ENCODE assay signal across 8 mouse cellular contexts in genomic region chr5:34573268-34574221, GRCm38 (mm10). TPM values are rescaled to one million over a fixed set of nuclear protein-coding genes. Genes with fewer than 3 reads are reported as not detected.
A peak's percentile ranks its signal among the peaks of the same experiment; 100 is the strongest.
DNase-seq lines count a peak whose midpoint lies in the region; ATAC-seq lines count a peak whose summit lies in the region.

Gene Add1, plus strand, starts transcription at chr5:34573664.

- ATAC-seq in hematopoietic stem cell, adult 5-6 weeks (replicated peaks in 1 of 2; ENCODE audit: insufficient read depth in 1 of 2, low FRiP score in 2 of 2, low TSS enrichment in 1 of 2, low read depth in 1 of 2, poor library complexity in 2 of 2, severe bottlenecking in 2 of 2): peak; percentile 96 to 98
- peak; percentile 100 for ATAC-seq in lung, embryonic 16.5 days (ENCODE audit: low read depth)

- DNase-seq in MEL-GATA-1-ER (ENCODE audit: extremely low read depth, low read depth): peak; percentile 96
- DNase-seq in cerebellum, adult 8-10 months: peak; percentile 96
- DNase-seq in forelimb bud, embryonic 11.5 days (ENCODE audit: low read depth, low spot score): peak; percentile 98
- peak; percentile 93 for DNase-seq in layer of hippocampus, adult 9-10 months (ENCODE audit: low spot score)
- peak; percentile 88 for DNase-seq in ovary, postnatal 10 days (ENCODE audit: low spot score)
- peak; percentile 95 to 97 for DNase-seq in thymus, postnatal 10 days (ENCODE audit: low spot score in 2 of 2)

- peak within 1 kb of the TSS; percentile 94 for H3K4me3 ChIP-seq in lung, embryonic 16.5 days (ENCODE audit: low read length)

- WGBS in lung, embryonic 16.5 days: under 1% methylated on average over 75 of the region's 84 CpGs

- no peaks in the 10 kb centered on the region for H3K9me3 ChIP-seq in lung, embryonic 16.5 days (ENCODE audit: control insufficient read depth, low read length)

- H3K9ac ChIP-seq in lung, embryonic 16.5 days (ENCODE audit: low read length): peak within 1 kb of the TSS; percentile 100

- H3K36me3 ChIP-seq in lung, embryonic 16.5 days (ENCODE audit: control insufficient read depth, insufficient read depth, low read length): no peaks in the 10 kb centered on the region

- H3K4me1 ChIP-seq in lung, embryonic 16.5 days (replicated peaks; ENCODE audit: control insufficient read depth, insufficient read depth, low read length): peaks cover 17% of the 10 kb centered on the region; the same call in 1 of the 2 replicates

- H3K27me3 ChIP-seq in lung, embryonic 16.5 days (ENCODE audit: control insufficient read depth, insufficient read depth, low read depth, low read length): no peaks in the 10 kb centered on the region

- peak within 1 kb of the TSS; percentile 73 for H3K4me2 ChIP-seq in lung, embryonic 16.5 days (ENCODE audit: low read depth, low read length)

- H3K27ac ChIP-seq in lung, embryonic 16.5 days (ENCODE audit: low read length): peak within 1 kb of the TSS; percentile 90

RNA-seq across cellular contexts. Expression of gene Add1, which starts in this region (rescaled TPM):
- 130 and 184 TPM in 2 replicates for total RNA-seq in hematopoietic stem cell, adult 5-6 weeks (2017)
- 201 and 210 TPM in 2 replicates for polyA plus RNA-seq in lung, embryonic 16.5 days (2015; fragmentation: Nextera tagmentation; extraction: Ambion mirVana)

Comparison
In these comparisons a context has a peak if more than half of its experiments do, and no peak if none do; other contexts are left out.
1. Peak in every context shown above with its lines: DNase-seq, ATAC-seq, H3K4me3 ChIP-seq and H3K27ac ChIP-seq.